Mouse (Mus musculus) lung, postnatal 4 days (tissue): ENCODE results near the gene Ubald2.
"Not testable (repeated sequence)": the region's sequence is repeated elsewhere in the genome, so short reads cannot be mapped to it uniquely, and the experiment has no call there.

Source experiments
- DNase-seq, 2 experiments: peaks; one replicate each; pipeline ENCODE4 v3.0.0; 2021

Ubald2 gene

GRCm38 (mm10) chr11:116466141-116466540, 32.2 kb downstream of the Ubald2 start, which contains the start of gene Qrich2:
TSS of gene Qrich2 (minus strand) at chr11:116466241.
- DNase-seq: no peak

GRCm38 (mm10) chr11:116468338-116468737, 34.4 kb downstream of the Ubald2 start:
- not testable (repeated sequence) for DNase-seq

- no peak for DNase-seq
Measured at GRCm38 (mm10) chr11:116470249-116470648, 36.4 kb downstream of the Ubald2 start.

- no peak for DNase-seq
Measured at GRCm38 (mm10) chr11:116470896-116471295, 37.0 kb downstream of the Ubald2 start.

GRCm38 (mm10) chr11:116472275-116472674, 38.4 kb downstream of the Ubald2 start:
- DNase-seq: peak; percentile 29 to 67

- DNase-seq: no peak
Measured at GRCm38 (mm10) chr11:116476041-116476440, 42.1 kb downstream of the Ubald2 start.

GRCm38 (mm10) chr11:116476696-116477095, 42.8 kb downstream of the Ubald2 start:
- DNase-seq: no peak

- no peak for DNase-seq
Measured at GRCm38 (mm10) chr11:116477160-116477759, 43.4 kb downstream of the Ubald2 start.

GRCm38 (mm10) chr11:116478978-116479377, 45.1 kb downstream of the Ubald2 start:
- DNase-seq: no peak

- DNase-seq: no peak
Measured at GRCm38 (mm10) chr11:116479832-116480231, 45.9 kb downstream of the Ubald2 start.

- DNase-seq: no peak
Measured at GRCm38 (mm10) chr11:116480975-116481374, 47.1 kb downstream of the Ubald2 start.

GRCm38 (mm10) chr11:116481776-116482175, 47.9 kb downstream of the Ubald2 start:
- no peak for DNase-seq

GRCm38 (mm10) chr11:116484261-116484660, 50.4 kb downstream of the Ubald2 start:
- DNase-seq: no peak

GRCm38 (mm10) chr11:116488207-116488606, 54.3 kb downstream of the Ubald2 start:
- DNase-seq: no peak
